Mouse (Mus musculus): ENCODE data around the gene Apom. TPM values are rescaled to one million over a fixed set of nuclear protein-coding genes. Genes with fewer than 3 reads are reported as not detected.
A peak's percentile ranks its signal among the peaks of the same experiment; 100 is the strongest.

Apom gene
- total and polyA plus RNA-seq, 2 experiments from 2014 or later: 0.11 TPM; not detected in 1

- H3K4me3 ChIP-seq (ENCODE audit: low read depth, low read length): peak overlapping the region; percentile 100
- no peak for TF ChIP-seq EP300 (IDR thresholded peaks at IDR 0.05; ENCODE audit: low read depth)
- TF ChIP-seq CTCF (IDR thresholded peaks at IDR 0.05; ENCODE audit: low read depth): no peak
- H3K27ac ChIP-seq (ENCODE audit: low read depth): peak overlapping the region; percentile 99
- peaks cover 23% of the 10 kb centered on the region for H3K4me1 ChIP-seq (ENCODE audit: control insufficient read depth, insufficient read depth)
- peaks cover 36% of the 10 kb centered on the region for H3K36me3 ChIP-seq (replicated peaks; ENCODE audit: control insufficient read depth, insufficient read depth, low read length)
- peak overlapping the region; percentile 100 for H3K9ac ChIP-seq (replicated peaks; ENCODE audit: low read depth, low read length)
- DNase-seq (ENCODE audit: low spot score) (peak; percentile 42), ATAC-seq (ENCODE audit: insufficient read depth, low read depth) (no peak)
- WGBS: 4% methylated on average over 8 of the region's 8 CpGs
- peak overlapping the region; percentile 85 for H3K4me2 ChIP-seq (ENCODE audit: low read depth, low read length)
- no peaks in the 10 kb centered on the region for H3K9me3 ChIP-seq (replicated peaks; ENCODE audit: control insufficient read depth, low read length)
- no peaks in the 10 kb centered on the region for H3K27me3 ChIP-seq (ENCODE audit: control insufficient read depth, insufficient read depth, low read length)
Measured at GRCm38 (mm10) chr17:35163326-35164081, 31.7 kb upstream of the Apom start.

GRCm38 (mm10) chr17:35162730-35163129, 30.9 kb upstream of the Apom start:
- Histone ChIP-seq H3K4me3 (ENCODE audit: low read depth, low read length) (peak overlapping the region; percentile 100), H3K4me2 (ENCODE audit: low read depth, low read length) (peak overlapping the region; percentile 85), H3K4me1 (ENCODE audit: control insufficient read depth, insufficient read depth) (peaks cover 23% of the 10 kb centered on the region), H3K27me3 (ENCODE audit: control insufficient read depth, insufficient read depth, low read length) (no peaks in the 10 kb centered on the region), H3K9me3 (replicated peaks; ENCODE audit: control insufficient read depth, low read length) (no peaks in the 10 kb centered on the region), H3K36me3 (replicated peaks; ENCODE audit: control insufficient read depth, insufficient read depth, low read length) (peaks cover 44% of the 10 kb centered on the region), H3K9ac (replicated peaks; ENCODE audit: low read depth, low read length) (peak overlapping the region; percentile 100), H3K27ac (ENCODE audit: low read depth) (peak overlapping the region; percentile 18; the same call in 1 of the 2 replicates)
- ATAC-seq (ENCODE audit: insufficient read depth, low read depth) (no peak), DNase-seq (ENCODE audit: low spot score) (no peak)
- 10% methylated on average over 12 of the region's 12 CpGs for WGBS
- TF ChIP-seq CTCF (IDR thresholded peaks at IDR 0.05; ENCODE audit: low read depth): no peak
- no peak for TF ChIP-seq EP300 (IDR thresholded peaks at IDR 0.05; ENCODE audit: low read depth)

GRCm38 (mm10) chr17:35162121-35162520, 30.3 kb upstream of the Apom start:
- Histone ChIP-seq H3K27ac (ENCODE audit: low read depth) (no peak overlapping the region), H3K36me3 (replicated peaks; ENCODE audit: control insufficient read depth, insufficient read depth, low read length) (peaks cover 50% of the 10 kb centered on the region)
- 61% methylated on average over 14 of the region's 14 CpGs for WGBS

GRCm38 (mm10) chr17:35161421-35161820, 29.6 kb upstream of the Apom start:
- TF ChIP-seq EP300 (IDR thresholded peaks at IDR 0.05; ENCODE audit: low read depth) (no peak), CTCF (IDR thresholded peaks at IDR 0.05; ENCODE audit: low read depth) (no peak)
- Histone ChIP-seq H3K27me3 (ENCODE audit: control insufficient read depth, insufficient read depth, low read length) (no peaks in the 10 kb centered on the region), H3K27ac (ENCODE audit: low read depth) (no peak overlapping the region), H3K4me3 (ENCODE audit: low read depth, low read length) (no peak overlapping the region), H3K36me3 (replicated peaks; ENCODE audit: control insufficient read depth, insufficient read depth, low read length) (peaks cover 57% of the 10 kb centered on the region), H3K4me1 (ENCODE audit: control insufficient read depth, insufficient read depth) (peaks cover 23% of the 10 kb centered on the region), H3K9me3 (replicated peaks; ENCODE audit: control insufficient read depth, low read length) (no peaks in the 10 kb centered on the region), H3K9ac (replicated peaks; ENCODE audit: low read depth, low read length) (no peak overlapping the region), H3K4me2 (ENCODE audit: low read depth, low read length) (0 out of 2 replicates have a peak overlapping the region, but pooled peaks have one; percentile 85)
- WGBS: 67% methylated on average over 11 of the region's 11 CpGs
- ATAC-seq (ENCODE audit: insufficient read depth, low read depth): no peak
- no peak for DNase-seq (ENCODE audit: low spot score)

More at GRCm38 (mm10) chr17:35162121-35162520, 30.3 kb upstream of the Apom start:
- H3K9ac ChIP-seq (replicated peaks; ENCODE audit: low read depth, low read length): peak overlapping the region; percentile 100
- ATAC-seq (ENCODE audit: insufficient read depth, low read depth) (no peak), DNase-seq (ENCODE audit: low spot score) (no peak)
- H3K9me3 ChIP-seq (replicated peaks; ENCODE audit: control insufficient read depth, low read length): no peaks in the 10 kb centered on the region
- TF ChIP-seq EP300 (IDR thresholded peaks at IDR 0.05; ENCODE audit: low read depth) (no peak), CTCF (IDR thresholded peaks at IDR 0.05; ENCODE audit: low read depth) (no peak)
- peaks cover 23% of the 10 kb centered on the region for H3K4me1 ChIP-seq (ENCODE audit: control insufficient read depth, insufficient read depth)
- no peaks in the 10 kb centered on the region for H3K27me3 ChIP-seq (ENCODE audit: control insufficient read depth, insufficient read depth, low read length)
- H3K4me2 ChIP-seq (ENCODE audit: low read depth, low read length): peak overlapping the region; percentile 85
- no peak overlapping the region for H3K4me3 ChIP-seq (ENCODE audit: low read depth, low read length)

- 74% methylated on average over 7 of the region's 7 CpGs for WGBS
- ATAC-seq (ENCODE audit: insufficient read depth, low read depth): no peak
- no peaks in the 10 kb centered on the region for H3K9me3 ChIP-seq (replicated peaks; ENCODE audit: control insufficient read depth, low read length)
- H3K27me3 ChIP-seq (ENCODE audit: control insufficient read depth, insufficient read depth, low read length): no peaks in the 10 kb centered on the region
- H3K36me3 ChIP-seq (replicated peaks; ENCODE audit: control insufficient read depth, insufficient read depth, low read length): peaks cover 75% of the 10 kb centered on the region
- H3K4me3 ChIP-seq (ENCODE audit: low read depth, low read length): no peak overlapping the region
- peaks cover 15% of the 10 kb centered on the region for H3K4me1 ChIP-seq (ENCODE audit: control insufficient read depth, insufficient read depth)
- DNase-seq (ENCODE audit: low spot score): no peak
- no peak overlapping the region for H3K27ac ChIP-seq (ENCODE audit: low read depth)
- H3K4me2 ChIP-seq (ENCODE audit: low read depth, low read length): no peak overlapping the region
- TF ChIP-seq EP300 (IDR thresholded peaks at IDR 0.05; ENCODE audit: low read depth) (no peak), CTCF (IDR thresholded peaks at IDR 0.05; ENCODE audit: low read depth) (no peak)
- no peak overlapping the region for H3K9ac ChIP-seq (replicated peaks; ENCODE audit: low read depth, low read length)
Measured at GRCm38 (mm10) chr17:35159638-35160037, 27.8 kb upstream of the Apom start.

Measured in heart, postnatal 0 days (tissue).